In genomic region chr1:60875267-60875666, GRCm38 (mm10) we compare ENCODE assay signal across 20 mouse cellular contexts. TPM values are rescaled to one million over a fixed set of nuclear protein-coding genes. Genes with fewer than 3 reads are reported as not detected.
"Had no signal": no experiment of that assay in that cellular context is flagged by ENCODE, and none has a peak within 500 bp of the region (broad histone marks: within the 10 kb centered on the region; RNA-seq: fewer than 3 reads in every experiment).

No protein-coding gene starts in this region.

- H3K27ac ChIP-seq: midbrain, embryonic 10.5 days; midbrain, embryonic 12.5 days; neural tube, embryonic 12.5 days; stomach, embryonic 15.5 days; stomach, postnatal 0 days had no signal

- H3K4me2 ChIP-seq: lung, embryonic 14.5 days; midbrain, embryonic 12.5 days; neural tube, embryonic 12.5 days; stomach, embryonic 15.5 days had no signal

- H3K36me3 ChIP-seq: midbrain, embryonic 10.5 days; midbrain, embryonic 12.5 days; neural tube, embryonic 12.5 days; stomach, embryonic 15.5 days had no signal

- DNase-seq: lung, adult 18-20 months; lung, embryonic 14.5 days; lung, postnatal 10 days; lung, postnatal 4 days; midbrain, embryonic 14.5 days; retina, postnatal 1 day; right cerebral cortex, adult 18-20 months; right cerebral cortex, postnatal 25 days; right cerebral cortex, postnatal 4 days; thymus, postnatal 25 days; thymus, postnatal 4 days had no signal

- H3K27me3 ChIP-seq: midbrain, embryonic 12.5 days; neural tube, embryonic 12.5 days; stomach, embryonic 15.5 days had no signal

- H3K4me3 ChIP-seq: midbrain, embryonic 10.5 days; midbrain, embryonic 12.5 days; neural tube, embryonic 12.5 days; stomach, embryonic 15.5 days had no signal

- H3K4me1 ChIP-seq: midbrain, embryonic 10.5 days; midbrain, embryonic 12.5 days; neural tube, embryonic 12.5 days; stomach, embryonic 15.5 days had no signal

- H3K9ac ChIP-seq: lung, embryonic 14.5 days; midbrain, embryonic 12.5 days; neural tube, embryonic 12.5 days; stomach, embryonic 15.5 days had no signal

- H3K9me3 ChIP-seq: midbrain, embryonic 10.5 days; midbrain, embryonic 12.5 days; neural tube, embryonic 12.5 days; stomach, embryonic 15.5 days had no signal

RNA-seq across cellular contexts. Expression of gene Ctla4, which starts 11.5 kb away (rescaled TPM):
- polyA plus RNA-seq: liver, embryonic 16.5 days; lung, embryonic 14.5 days; midbrain, embryonic 10.5 days; midbrain, embryonic 12.5 days; midbrain, embryonic 14.5 days; midbrain, postnatal 0 days; neural tube, embryonic 12.5 days; neural tube, embryonic 14.5 days; stomach, embryonic 15.5 days; stomach, postnatal 0 days; testis, adult 2 months had no signal
